Mouse (Mus musculus): ENCODE results near the gene Lck.

GRCm38 (mm10) chr4:129580347-129580746, 6.9 kb upstream of the Lck start:
- no peak for TF ChIP-seq CTCF (conservative IDR thresholded peaks at IDR 0.05; ENCODE audit: low read length)
- no peak for TF ChIP-seq NANOG (IDR thresholded peaks at IDR 0.05; ENCODE audit: borderline replicate concordance, low read length)
- TF ChIP-seq POU5F1 (IDR thresholded peaks at IDR 0.05; ENCODE audit: borderline replicate concordance, low read length): no peak

Measured in E14TG2a.4 (cell line).